Mouse (Mus musculus) ES-E14 (cell line): Measurements from ENCODE around the gene Npas3. TPM values are rescaled to one million over a fixed set of nuclear protein-coding genes. Genes with fewer than 3 reads are reported as not detected.

Source experiments
- DNase-seq: peaks from one replicate; pipeline ENCODE4 v3.0.0-alpha.2; 2013; ENCODE audit warnings: low read depth, low spot score
- H3K27ac ChIP-seq: 2 replicates; pipeline ENCODE4 v1.5.1; 2012; ENCODE audit warnings: low read depth, mild to moderate bottlenecking, low read length, moderate library complexity, mixed read lengths; ENCODE audit not compliant: poor library complexity, insufficient read depth, severe bottlenecking
- H3K36me3 ChIP-seq: 2 replicates; pipeline ENCODE4 v1.6.1; 2012; ENCODE audit warnings: mild to moderate bottlenecking, low read length, moderate library complexity, mixed read lengths; ENCODE audit not compliant: control insufficient read depth, poor library complexity, insufficient read depth, severe bottlenecking
- H3K4me1 ChIP-seq, 2 experiments: fragments of 150-350 bp in 1 of 2; sonication (generic) in 1 of 2; 2 replicates each; pipeline ENCODE4 v1.6.1; 2012; ENCODE audit warnings: low read length in 2 of 2, mild to moderate bottlenecking in 1 of 2, mixed read lengths in 1 of 2; ENCODE audit not compliant: control insufficient read depth in 2 of 2, insufficient read depth in 2 of 2, poor library complexity in 1 of 2
- H3K4me3 ChIP-seq, 2 experiments: fragments of 150-350 bp in 1 of 2; sonication (generic) in 1 of 2; 2 replicates each; pipeline ENCODE4 v1.5.1; 2012; ENCODE audit warnings: low read length in 2 of 2, low read depth in 1 of 2, mild to moderate bottlenecking in 1 of 2, mixed read lengths in 1 of 2; ENCODE audit not compliant: insufficient read depth in 1 of 2, poor library complexity in 1 of 2, severe bottlenecking in 1 of 2
- H3K9ac ChIP-seq: 2 replicates; pipeline ENCODE4 v1.6.1; 2012; ENCODE audit warnings: low read depth, mild to moderate bottlenecking, low read length, mixed read lengths; ENCODE audit not compliant: poor library complexity, insufficient read depth, severe bottlenecking
- H3K9me3 ChIP-seq: fragments of 150-350 bp; sonication (generic); 2 replicates; pipeline ENCODE4 v1.6.1; 2012; ENCODE audit warnings: low read depth, mild to moderate bottlenecking, low read length; ENCODE audit not compliant: control insufficient read depth, insufficient read depth
- CHD2 ChIP-seq: IDR thresholded peaks from 2 replicates; pipeline ENCODE4 v1.6.1; 2014; ENCODE audit warnings: mild to moderate bottlenecking, low read depth, low read length, inconsistent platforms
- HCFC1 ChIP-seq: IDR thresholded peaks from 2 replicates; pipeline ENCODE4 v1.6.1; 2012; ENCODE audit warnings: low read length, inconsistent platforms, borderline replicate concordance; ENCODE audit not compliant: insufficient read depth
- MAFK ChIP-seq: IDR thresholded peaks from 2 replicates; pipeline ENCODE4 v1.6.1; 2014; ENCODE audit warnings: mild to moderate bottlenecking, low read depth, low read length, inconsistent platforms; ENCODE audit not compliant: insufficient read depth
- ZC3H11A ChIP-seq: IDR thresholded peaks from 2 replicates; pipeline ENCODE4 v1.6.1; 2012; ENCODE audit warnings: low read depth, mild to moderate bottlenecking, inconsistent platforms, low read length, borderline replicate concordance
- ZNF384 ChIP-seq: IDR thresholded peaks from 2 replicates; pipeline ENCODE4 v1.6.1; 2012; ENCODE audit warnings: low read depth, low read length, inconsistent platforms
- in situ Hi-C, 2 experiments: fragments of 600-800 bp; cut with MboI; formaldehyde crosslinking; loops; one replicate each; pipeline ENCODE4 v1.15.1; 2025; ENCODE audit warnings: low sequenced_read_pairs in 2 of 2, inconsistent platforms in 1 of 2; ENCODE audit not compliant: unreplicated experiment in 2 of 2
- total RNA-seq: library from RNA; depleted of rRNA; stranded (reverse); fragments of 300-350 nt; gene quantifications from 2 replicates; pipeline ENCODE4 v1.2.3, GENCODE M21; 2012

Gene Npas3
- total RNA-seq, 1 experiment = 1.2 TPM

DNA sequence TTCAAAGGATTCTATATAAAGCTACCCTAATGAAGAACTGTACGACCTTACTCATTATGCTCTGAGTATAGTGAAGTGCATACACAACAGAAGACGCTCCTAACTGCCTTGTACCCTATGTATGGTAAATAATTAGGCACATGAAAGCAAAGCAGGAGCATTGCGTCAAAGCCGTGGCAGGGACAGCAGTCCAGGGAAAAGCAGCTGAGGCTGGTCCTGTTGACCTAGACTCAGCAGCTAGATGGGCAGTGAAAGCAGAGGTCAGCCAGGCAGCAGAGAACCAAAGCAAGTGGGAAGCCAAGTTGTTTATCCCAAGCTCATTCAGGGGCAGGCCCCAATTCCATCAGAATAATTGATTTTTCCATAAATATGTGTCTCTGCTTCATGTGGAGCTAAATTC is 574.4 kb downstream of the Npas3 start:
- TF ChIP-seq MAFK (no peak), ZC3H11A (no peak), HCFC1 (no peak), CHD2 (no peak), ZNF384 (no peak)
- Histone ChIP-seq H3K27ac (no peak overlapping the region), H3K9ac (no peak overlapping the region), H3K36me3 (no peaks in the 10 kb centered on the region), H3K4me3 (no peak overlapping the region), H3K9me3 (no peaks in the 10 kb centered on the region), H3K4me1 (no peaks in the 10 kb centered on the region)
- no peak for DNase-seq
- in situ Hi-C loops = no loop called here

DNA sequence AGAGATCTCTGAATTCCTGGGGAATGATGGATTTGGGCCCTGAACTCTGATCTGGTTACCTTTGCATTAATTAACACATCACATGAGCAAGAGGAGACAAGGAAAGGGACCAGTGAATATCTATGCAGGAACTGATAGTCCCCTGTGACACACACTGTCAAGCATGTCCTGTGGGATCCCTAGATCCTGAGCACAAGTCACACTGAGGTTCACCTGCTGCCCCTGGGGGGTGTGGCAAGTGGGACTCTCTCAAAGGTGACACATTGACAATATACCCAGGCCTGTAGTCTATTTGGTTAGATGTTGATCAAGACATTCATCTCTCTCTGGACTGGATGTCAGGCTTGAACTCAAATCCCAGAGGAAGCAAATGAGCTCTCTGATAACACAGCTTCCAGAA is 576.8 kb downstream of the Npas3 start:
- TF ChIP-seq ZNF384 (no peak), HCFC1 (no peak), MAFK (no peak), CHD2 (no peak), ZC3H11A (no peak)
- H3K4me1 ChIP-seq = no peaks in the 10 kb centered on the region
- in situ Hi-C loops = no loop called here
- no peaks in the 10 kb centered on the region for H3K9me3 ChIP-seq
- H3K36me3 ChIP-seq = no peaks in the 10 kb centered on the region
- no peak for DNase-seq
- H3K4me3 ChIP-seq = no peak overlapping the region
- no peak overlapping the region for H3K9ac ChIP-seq
- H3K27ac ChIP-seq = no peak overlapping the region

DNA sequence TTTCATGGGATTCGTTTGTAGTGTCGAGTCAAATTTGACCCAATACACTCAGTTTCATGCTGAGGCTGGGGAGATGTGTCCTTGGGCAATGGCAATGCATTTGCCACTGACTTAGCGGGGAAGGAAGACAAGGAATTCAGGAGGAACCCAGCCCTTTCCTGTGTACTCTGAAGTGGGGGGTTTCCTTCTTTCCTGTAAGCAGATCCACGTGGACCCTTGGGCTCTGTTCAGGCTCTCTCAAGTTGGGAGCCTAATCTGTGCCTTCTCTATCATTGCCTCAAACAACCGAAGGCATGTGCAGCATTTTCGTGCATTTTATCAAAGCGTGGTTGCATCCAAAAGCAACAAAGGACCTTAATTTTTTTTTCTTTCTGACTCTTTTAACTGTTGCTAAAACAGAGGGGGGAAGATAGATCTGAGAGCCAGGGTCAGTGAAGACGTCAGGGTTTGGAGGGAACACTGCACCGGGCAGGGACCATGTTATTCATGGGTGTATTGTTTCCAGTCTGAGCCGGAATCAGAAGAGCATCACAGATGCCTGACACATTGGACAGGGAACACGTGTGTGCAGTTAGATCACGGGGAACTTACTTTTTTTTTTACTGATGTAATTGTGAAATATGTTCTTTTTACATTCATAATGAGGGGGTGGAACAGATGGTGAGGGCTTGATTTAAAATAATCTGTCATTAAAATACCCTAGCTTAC is 577.6 kb downstream of the Npas3 start:
- DNase-seq = no peak
- in situ Hi-C loops = no loop called here
- Histone ChIP-seq H3K27ac (no peak overlapping the region), H3K4me3 (no peak overlapping the region), H3K9ac (no peak overlapping the region), H3K9me3 (no peaks in the 10 kb centered on the region), H3K36me3 (no peaks in the 10 kb centered on the region), H3K4me1 (no peaks in the 10 kb centered on the region)
- TF ChIP-seq MAFK (no peak), CHD2 (no peak), ZC3H11A (no peak), ZNF384 (no peak), HCFC1 (no peak)

GRCm38 (mm10) chr12:53826812-53827211 is 578.3 kb downstream of the Npas3 start:
- Histone ChIP-seq H3K9ac (no peak overlapping the region), H3K9me3 (no peaks in the 10 kb centered on the region), H3K4me3 (no peak overlapping the region), H3K36me3 (no peaks in the 10 kb centered on the region), H3K27ac (no peak overlapping the region), H3K4me1 (no peaks in the 10 kb centered on the region)
- in situ Hi-C loops = no loop called here
- DNase-seq = no peak
- TF ChIP-seq MAFK (no peak), ZC3H11A (no peak), HCFC1 (no peak), ZNF384 (no peak), CHD2 (no peak)
